Mouse (Mus musculus): ENCODE data around the gene Urad.

Gene Urad

GRCm38 (mm10) chr5:147267434-147267833 lies 54.8 kb downstream of the Urad start:
- DNase-seq: no peak

Measured in spleen, adult 18-20 months (tissue).